8 mouse cellular contexts compared by ENCODE assay signal in genomic region chr11:97644834-97645233, GRCm38 (mm10). TPM values are rescaled to one million over a fixed set of nuclear protein-coding genes. Genes with fewer than 3 reads are reported as not detected.
DNase-seq lines count a peak whose midpoint lies in the region; ATAC-seq lines count a peak whose summit lies in the region.

No protein-coding gene starts in this region.

- peaks cover under 1% of the 10 kb centered on the region; the same call in 1 of the 2 replicates for H3K4me1 ChIP-seq in forebrain, embryonic 12.5 days
- H3K4me1 ChIP-seq in forebrain, embryonic 13.5 days, result no peaks in the 10 kb centered on the region

- no peaks in the 10 kb centered on the region for H3K36me3 ChIP-seq in forebrain, embryonic 12.5 days (replicated peaks)
- H3K36me3 ChIP-seq in forebrain, embryonic 13.5 days (ENCODE audit: poor library complexity, severe bottlenecking), result no peaks in the 10 kb centered on the region

- H3K4me2 ChIP-seq in forebrain, embryonic 12.5 days, result no peak overlapping the region
- H3K4me2 ChIP-seq in forebrain, embryonic 13.5 days, result no peak overlapping the region

- DNase-seq in right cerebral cortex, postnatal 10 days (ENCODE audit: low spot score in 2 of 2), result peak; percentile 58 to 73
- DNase-seq in right cerebral cortex, postnatal 36 days (ENCODE audit: low spot score in 2 of 2), result no peak
- peak; percentile 81 for DNase-seq in cerebellum, adult 9-10 months
- DNase-seq in heart, postnatal 36 days, result peak; percentile 77 to 80
- peak; percentile 88 for DNase-seq in lung, postnatal 25 days (ENCODE audit: low spot score)
- DNase-seq in thymus, postnatal 14 days, result peak; percentile 82

- H3K4me3 ChIP-seq in forebrain, embryonic 12.5 days (replicated peaks), result no peak overlapping the region
- no peak overlapping the region for H3K4me3 ChIP-seq in forebrain, embryonic 13.5 days

- H3K9ac ChIP-seq in forebrain, embryonic 12.5 days, result no peak overlapping the region
- H3K9ac ChIP-seq in forebrain, embryonic 13.5 days, result no peak overlapping the region

- intact Hi-C loops in heart, postnatal 36 days (cut with DNase I), result loop anchor here (1.0 to 5.0 kb wide), 2 partner anchors 45 to 97 kb away; partner anchors contain the start of gene Pip4k2b

- no peaks in the 10 kb centered on the region for H3K27me3 ChIP-seq in forebrain, embryonic 12.5 days
- no peaks in the 10 kb centered on the region for H3K27me3 ChIP-seq in forebrain, embryonic 13.5 days

- H3K27ac ChIP-seq in forebrain, embryonic 12.5 days, result 0 out of 2 replicates have a peak overlapping the region, but pooled peaks have one; percentile 2
- H3K27ac ChIP-seq in forebrain, embryonic 13.5 days, result no peak overlapping the region

- 2% methylated on average over 6 of the region's 6 CpGs for WGBS in forebrain, embryonic 12.5 days
- WGBS in forebrain, embryonic 13.5 days, result 2% methylated on average over 6 of the region's 6 CpGs

- ATAC-seq in forebrain, embryonic 12.5 days (ENCODE audit: low FRiP score), result no peak
- no peak for ATAC-seq in forebrain, embryonic 13.5 days

- H3K9me3 ChIP-seq in forebrain, embryonic 12.5 days, result peaks cover 4% of the 10 kb centered on the region; the same call in 1 of the 2 replicates
- no peaks in the 10 kb centered on the region for H3K9me3 ChIP-seq in forebrain, embryonic 13.5 days (replicated peaks)

RNA-seq across cellular contexts. Expression of gene Epop, which starts 15.3 kb away (rescaled TPM):
- 10.0 and 11.9 TPM in 2 replicates for polyA plus RNA-seq in forebrain, embryonic 12.5 days (2016; fragmentation: Nextera tagmentation; extraction: Ambion mirVana)
- polyA plus RNA-seq in forebrain, embryonic 13.5 days (2015; fragmentation: Nextera tagmentation; extraction: Ambion mirVana), result 3.5 and 3.9 TPM in 2 replicates
- total RNA-seq in heart, postnatal 36 days (2021), result 1 to 10 TPM in 1 of 2 experiments, under 1 TPM in 1; 0.95 to 2.4 TPM

RNA-seq across cellular contexts. Expression of gene Mllt6, which starts 18.4 kb away (rescaled TPM):
- polyA plus RNA-seq in forebrain, embryonic 12.5 days (2016; fragmentation: Nextera tagmentation; extraction: Ambion mirVana), result 3.3 and 3.7 TPM in 2 replicates
- 3.2 and 3.5 TPM in 2 replicates for polyA plus RNA-seq in forebrain, embryonic 13.5 days (2015; fragmentation: Nextera tagmentation; extraction: Ambion mirVana)
- 10 to 100 TPM; 67.0 to 68.8 TPM for total RNA-seq in heart, postnatal 36 days (2021)

RNA-seq across cellular contexts. Expression of gene Cisd3, which starts 40.8 kb away (rescaled TPM):
- 13.2 and 14.9 TPM in 2 replicates for polyA plus RNA-seq in forebrain, embryonic 12.5 days (2016; fragmentation: Nextera tagmentation; extraction: Ambion mirVana)
- 12.8 and 17.3 TPM in 2 replicates for polyA plus RNA-seq in forebrain, embryonic 13.5 days (2015; fragmentation: Nextera tagmentation; extraction: Ambion mirVana)
- total RNA-seq in heart, postnatal 36 days (2021), result 100 to 1,000 TPM; 146 TPM

RNA-seq across cellular contexts. Expression of gene Pcgf2, which starts 55.5 kb away (rescaled TPM):
- polyA plus RNA-seq in forebrain, embryonic 12.5 days (2016; fragmentation: Nextera tagmentation; extraction: Ambion mirVana), result 24.2 TPM in 2 replicates
- 21.5 and 22.9 TPM in 2 replicates for polyA plus RNA-seq in forebrain, embryonic 13.5 days (2015; fragmentation: Nextera tagmentation; extraction: Ambion mirVana)
- 1 to 10 TPM; 5.2 to 7.4 TPM for total RNA-seq in heart, postnatal 36 days (2021)

RNA-seq across cellular contexts. Expression of gene Psmb3, which starts 58.4 kb away (rescaled TPM):
- polyA plus RNA-seq in forebrain, embryonic 12.5 days (2016; fragmentation: Nextera tagmentation; extraction: Ambion mirVana), result 457 TPM in 2 replicates
- polyA plus RNA-seq in forebrain, embryonic 13.5 days (2015; fragmentation: Nextera tagmentation; extraction: Ambion mirVana), result 559 and 571 TPM in 2 replicates
- 100 to 1,000 TPM; 141 to 151 TPM for total RNA-seq in heart, postnatal 36 days (2021)

Comparison
In these comparisons a context has a peak if more than half of its experiments do, and no peak if none do; other contexts are left out.
1. DNase-seq: peak in right cerebral cortex, postnatal 10 days (2 of 2), cerebellum, adult 9-10 months (single experiment), heart, postnatal 36 days (2 of 2), lung, postnatal 25 days (single experiment) and thymus, postnatal 14 days (single experiment); none in right cerebral cortex, postnatal 36 days (0 of 2).